29 mouse cellular contexts compared by ENCODE assay signal in genomic region chr5:16345393-16345792, GRCm38 (mm10).
DNase-seq lines count a peak whose midpoint lies in the region; ATAC-seq and TF ChIP-seq lines count a peak whose summit lies in the region.
"Had no signal": no experiment of that assay in that cellular context is flagged by ENCODE, and none has a peak within 500 bp of the region (broad histone marks: within the 10 kb centered on the region; RNA-seq: fewer than 3 reads in every experiment).

No protein-coding gene starts in this region.

- H3K36me3 ChIP-seq in forebrain, embryonic 12.5 days (replicated peaks), result no peaks in the 10 kb centered on the region
- H3K36me3 ChIP-seq in forebrain, embryonic 10.5 days (replicated peaks), result no peaks in the 10 kb centered on the region
- H3K36me3 ChIP-seq in forebrain, postnatal 0 days (ENCODE audit: insufficient read depth), result no peaks in the 10 kb centered on the region; the same call in 1 of the 2 replicates
- H3K36me3 ChIP-seq: embryonic facial prominence, embryonic 13.5 days; heart, embryonic 10.5 days; heart, embryonic 15.5 days; liver, embryonic 13.5 days; midbrain, embryonic 15.5 days had no signal

- H3K9me3 ChIP-seq in forebrain, embryonic 12.5 days, result no peaks in the 10 kb centered on the region
- H3K9me3 ChIP-seq in forebrain, embryonic 10.5 days, result no peaks in the 10 kb centered on the region
- no peaks in the 10 kb centered on the region for H3K9me3 ChIP-seq in forebrain, postnatal 0 days (ENCODE audit: low read length)
- H3K9me3 ChIP-seq: embryonic facial prominence, embryonic 13.5 days; heart, embryonic 10.5 days; heart, embryonic 15.5 days; limb, embryonic 13.5 days; liver, embryonic 13.5 days; midbrain, embryonic 15.5 days; neural tube, embryonic 13.5 days had no signal

- no peak overlapping the region for H3K4me2 ChIP-seq in forebrain, embryonic 12.5 days
- no peak overlapping the region for H3K4me2 ChIP-seq in forebrain, postnatal 0 days (ENCODE audit: low read depth)
- H3K4me2 ChIP-seq: embryonic facial prominence, embryonic 13.5 days; heart, embryonic 15.5 days; limb, embryonic 13.5 days; liver, embryonic 13.5 days; midbrain, embryonic 15.5 days; neural tube, embryonic 13.5 days had no signal

- TF ChIP-seq CTCF in forebrain, postnatal 0 days (IDR thresholded peaks at IDR 0.05; ENCODE audit: low read depth), result no peak

- peak; percentile 33; the same call in 1 of the 2 replicates for ATAC-seq in forebrain, embryonic 12.5 days (ENCODE audit: low FRiP score)
- ATAC-seq in forebrain, postnatal 0 days, result peak; percentile 63; the same call in 1 of the 2 replicates
- ATAC-seq: hindbrain, embryonic 16.5 days; lung, postnatal 0 days; midbrain, embryonic 15.5 days had no signal

- H3K4me3 ChIP-seq in forebrain, embryonic 12.5 days (replicated peaks), result no peak overlapping the region
- H3K4me3 ChIP-seq in forebrain, embryonic 10.5 days, result no peak overlapping the region
- no peak overlapping the region for H3K4me3 ChIP-seq in forebrain, postnatal 0 days (ENCODE audit: low read depth, low read length)
- H3K4me3 ChIP-seq: embryonic facial prominence, embryonic 13.5 days; heart, embryonic 10.5 days; heart, embryonic 15.5 days; limb, embryonic 13.5 days; liver, embryonic 13.5 days; midbrain, embryonic 15.5 days; myocyte; neural tube, embryonic 13.5 days had no signal

- DNase-seq in forebrain, embryonic 10.5 days (ENCODE audit: extremely low spot score, low spot score), result no peak
- DNase-seq in lung, postnatal 10 days, result peak; percentile 13
- no peak for DNase-seq in lung, postnatal 25 days (ENCODE audit: low spot score)
- DNase-seq in brain, adult 2 months (ENCODE audit: low read depth, low spot score), result peak; percentile 27
- peak; percentile 36 for DNase-seq in forebrain, postnatal 0 days
- DNase-seq in left cerebral cortex, adult 18-20 months (ENCODE audit: low spot score in 2 of 2), result no peak
- DNase-seq in kidney, postnatal 4 days, result no peak
- DNase-seq: adrenal gland, adult 8-10 months; cerebellum, adult 18-20 months; cerebellum, postnatal 10 days; gastrocnemius, postnatal 14 days; heart, adult 11 months; kidney, adult 18-20 months; liver, embryonic 13.5 days; lung, adult 18-20 months; right cerebral cortex, postnatal 4 days; thymus, adult 2 months; thymus, postnatal 4 days had no signal

- no peak overlapping the region for H3K9ac ChIP-seq in forebrain, embryonic 12.5 days
- no peak overlapping the region for H3K9ac ChIP-seq in forebrain, postnatal 0 days
- H3K9ac ChIP-seq: embryonic facial prominence, embryonic 13.5 days; heart, embryonic 15.5 days; limb, embryonic 13.5 days; liver, embryonic 13.5 days; midbrain, embryonic 15.5 days; neural tube, embryonic 13.5 days had no signal

- H3K27ac ChIP-seq in forebrain, embryonic 12.5 days, result no peak overlapping the region
- H3K27ac ChIP-seq in forebrain, embryonic 10.5 days, result no peak overlapping the region
- no peak overlapping the region for H3K27ac ChIP-seq in forebrain, postnatal 0 days (ENCODE audit: low read depth, low read length)
- H3K27ac ChIP-seq: embryonic facial prominence, embryonic 13.5 days; heart, embryonic 10.5 days; heart, embryonic 15.5 days; limb, embryonic 13.5 days; liver, embryonic 13.5 days; midbrain, embryonic 15.5 days; neural tube, embryonic 13.5 days had no signal

- H3K27me3 ChIP-seq in forebrain, embryonic 12.5 days, result no peaks in the 10 kb centered on the region
- H3K27me3 ChIP-seq in forebrain, embryonic 10.5 days (ENCODE audit: poor library complexity, severe bottlenecking), result no peaks in the 10 kb centered on the region
- H3K27me3 ChIP-seq in forebrain, postnatal 0 days (ENCODE audit: insufficient read depth, low read length), result no peaks in the 10 kb centered on the region
- H3K27me3 ChIP-seq: CH12.LX; embryonic facial prominence, embryonic 13.5 days; heart, embryonic 15.5 days; limb, embryonic 13.5 days; liver, embryonic 13.5 days; midbrain, embryonic 15.5 days; neural tube, embryonic 13.5 days had no signal

- no peaks in the 10 kb centered on the region for H3K4me1 ChIP-seq in forebrain, embryonic 12.5 days
- no peaks in the 10 kb centered on the region for H3K4me1 ChIP-seq in forebrain, embryonic 10.5 days
- H3K4me1 ChIP-seq in forebrain, postnatal 0 days (ENCODE audit: insufficient read depth), result no peaks in the 10 kb centered on the region
- H3K4me1 ChIP-seq: embryonic facial prominence, embryonic 13.5 days; heart, embryonic 10.5 days; heart, embryonic 15.5 days; limb, embryonic 13.5 days; liver, embryonic 13.5 days; midbrain, embryonic 15.5 days; neural tube, embryonic 13.5 days had no signal

Comparison
In these comparisons a context has a peak if more than half of its experiments do, and no peak if none do; other contexts are left out.
1. DNase-seq: peak in lung, postnatal 10 days (single experiment), brain, adult 2 months (single experiment) and forebrain, postnatal 0 days (single experiment); none in forebrain, embryonic 10.5 days (single experiment), lung, postnatal 25 days (single experiment), left cerebral cortex, adult 18-20 months (0 of 2) and kidney, postnatal 4 days (0 of 2).